Mouse (Mus musculus) layer of hippocampus, adult 9-10 months (tissue): ENCODE data around the gene Tmigd1.
A peak's percentile ranks its signal among the peaks of the same experiment; 100 is the strongest.
"Not testable (repeated sequence)": the region's sequence is repeated elsewhere in the genome, so short reads cannot be mapped to it uniquely, and the experiment has no call there.

ENCODE experiments used
- DNase-seq: peaks from one replicate; pipeline ENCODE4 v3.0.0; 2022; ENCODE audit warnings: low spot score

Gene Tmigd1

DNA sequence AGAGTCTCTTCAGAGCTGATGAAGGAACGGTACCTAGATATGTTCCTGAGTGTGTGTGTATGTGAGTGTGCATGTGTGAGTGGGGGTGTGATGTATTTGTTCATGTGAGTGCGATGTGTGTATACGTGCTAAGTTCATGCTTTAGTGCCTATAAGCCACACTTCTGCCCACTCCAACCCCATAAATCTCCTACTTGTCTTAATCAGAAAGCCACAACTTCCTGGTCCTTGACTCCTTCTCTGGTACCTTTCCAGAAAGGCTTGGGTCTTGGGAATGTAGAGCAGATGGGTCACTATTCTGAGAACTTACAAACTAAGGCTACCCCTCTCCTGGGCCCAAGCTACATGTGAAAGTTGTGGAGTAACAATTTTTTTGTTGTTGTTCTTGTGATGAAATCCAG is 3.2 kb upstream of the Tmigd1 start:
- DNase-seq: no peak

DNA sequence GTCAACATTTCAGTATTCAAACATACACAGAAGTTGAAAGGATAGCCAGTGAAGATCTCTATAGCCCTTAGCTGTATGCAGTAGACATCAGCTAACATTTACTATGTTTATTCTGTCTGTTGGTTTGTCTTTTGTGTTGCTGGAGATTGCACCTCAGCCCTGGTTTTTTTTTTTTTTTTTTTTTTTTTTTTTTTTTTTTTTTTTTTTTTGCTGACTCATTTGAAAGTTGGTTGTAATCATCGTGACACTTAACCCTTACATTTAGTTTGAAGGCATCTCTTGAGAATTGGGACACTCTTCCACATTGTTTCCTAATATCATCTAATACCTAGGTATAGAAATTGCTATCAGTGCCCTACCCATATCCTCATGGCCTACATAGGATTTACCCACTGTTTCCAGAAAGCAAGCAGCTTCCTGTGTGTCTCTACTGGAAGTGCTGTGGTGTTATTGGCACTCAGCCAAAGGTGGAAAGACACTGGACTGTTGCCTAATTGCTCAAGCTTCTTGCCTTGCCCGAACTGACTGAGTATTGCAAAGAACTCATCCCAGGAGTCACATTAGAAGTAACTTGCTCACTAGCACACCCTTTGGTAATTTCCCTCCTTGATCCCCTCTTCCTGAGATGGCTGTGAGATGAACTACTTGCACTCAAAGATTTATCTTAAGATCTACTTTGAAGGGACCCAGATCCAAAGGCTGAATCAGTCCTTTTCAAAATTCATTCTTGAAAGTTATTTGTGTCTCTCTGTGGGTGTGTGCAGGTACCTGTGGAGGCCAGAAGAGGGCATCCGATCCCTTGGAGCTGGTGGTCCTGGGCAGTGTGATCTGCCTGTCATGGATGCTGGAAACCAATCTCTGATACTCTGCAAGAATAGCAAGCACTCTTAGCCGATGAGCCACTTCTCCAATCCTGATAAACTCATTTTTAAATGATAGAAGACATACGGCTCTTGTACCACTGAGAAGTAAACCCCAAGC is 1.9 kb upstream of the Tmigd1 start:
- no peak for DNase-seq

DNA sequence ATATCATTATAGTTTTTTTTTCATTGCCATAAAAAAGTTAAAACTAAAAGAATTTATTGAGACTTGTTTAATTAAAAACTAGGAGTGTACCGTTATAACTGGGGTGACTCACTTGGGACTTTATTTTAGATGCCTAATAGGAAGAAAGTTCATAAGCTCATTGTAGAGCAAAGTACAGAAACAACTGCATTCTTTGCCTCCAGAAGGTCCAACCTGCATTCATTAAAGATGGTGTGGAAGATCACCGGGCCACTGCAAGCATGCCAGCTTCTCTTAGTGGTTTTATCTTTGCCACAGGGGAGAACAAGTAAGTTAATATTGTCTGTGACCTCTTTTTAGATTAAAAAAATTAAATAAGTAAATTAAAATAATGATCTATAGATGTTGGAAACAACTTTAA is 2.4 kb downstream of the Tmigd1 start:
- DNase-seq: no peak

DNA sequence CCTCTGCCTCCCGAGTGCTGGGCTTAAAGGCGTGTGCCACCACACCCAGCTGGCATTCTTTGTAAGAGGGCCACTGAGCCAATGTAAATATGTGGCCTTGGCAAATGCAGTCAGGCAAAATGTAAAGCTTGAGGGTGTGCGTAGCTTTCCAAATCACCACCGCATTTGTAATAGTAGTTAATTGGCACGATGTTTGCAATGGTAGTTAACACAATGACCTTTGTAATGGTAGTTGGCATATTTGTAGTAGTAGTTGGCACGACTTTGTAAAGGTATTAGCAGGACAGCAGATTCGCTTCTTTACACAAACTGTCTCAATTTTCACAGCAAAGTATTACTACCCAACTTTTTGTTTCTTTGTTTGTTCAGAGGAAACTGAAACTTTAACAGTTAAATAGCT is 6.7 kb downstream of the Tmigd1 start:
- no peak for DNase-seq

DNA sequence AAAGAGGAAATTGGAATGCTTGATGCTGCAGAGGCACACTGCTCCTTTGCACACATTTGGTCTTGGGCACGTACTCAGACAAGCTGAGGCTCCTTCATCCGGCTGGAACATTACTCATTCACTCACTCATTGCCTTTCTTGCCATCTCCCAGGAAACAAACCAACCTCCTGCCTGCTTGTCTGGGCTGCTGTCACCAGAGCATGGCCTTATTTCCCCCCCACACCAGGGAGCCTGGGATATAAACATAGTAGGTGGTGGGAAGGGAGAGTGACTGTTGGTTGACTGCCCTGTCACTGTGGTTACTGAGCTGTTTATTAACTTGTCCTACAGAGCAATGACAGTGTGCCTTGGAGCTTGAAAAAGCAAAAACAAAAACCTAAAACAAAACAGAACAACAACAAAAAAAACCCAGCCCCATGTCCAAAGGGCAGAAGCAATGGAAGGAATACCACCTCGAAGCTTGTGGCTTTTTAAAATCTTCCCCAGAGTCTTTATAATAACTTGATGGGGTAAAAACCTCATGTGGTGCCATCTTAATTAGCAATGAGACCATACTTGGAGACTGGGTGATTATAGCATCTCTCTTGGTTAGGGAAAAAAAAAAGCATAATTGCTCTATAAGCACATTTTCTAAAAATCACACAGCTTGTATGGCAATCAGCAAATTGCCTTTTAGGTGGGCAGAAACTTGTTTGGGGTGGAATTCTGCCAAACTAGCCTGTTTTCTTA is 9.5 kb downstream of the Tmigd1 start:
- no peak for DNase-seq

DNA sequence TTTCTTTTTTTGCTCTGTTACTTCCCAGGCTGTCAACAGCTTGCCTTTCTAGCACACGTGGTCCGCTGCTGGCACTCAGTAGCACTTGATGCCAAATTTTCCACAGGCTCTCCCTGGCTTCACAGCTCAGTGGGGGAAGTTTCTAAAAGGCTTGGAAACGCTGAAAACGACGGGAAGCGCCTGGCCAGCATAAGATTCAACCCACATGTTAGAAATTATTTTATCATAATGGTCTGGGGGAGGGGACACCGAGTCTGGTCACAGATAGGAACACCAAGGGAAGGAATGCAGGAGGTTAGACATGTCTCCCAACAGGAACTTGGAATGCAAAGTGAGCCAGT is 10.1 kb downstream of the Tmigd1 start:
- no peak for DNase-seq

DNA sequence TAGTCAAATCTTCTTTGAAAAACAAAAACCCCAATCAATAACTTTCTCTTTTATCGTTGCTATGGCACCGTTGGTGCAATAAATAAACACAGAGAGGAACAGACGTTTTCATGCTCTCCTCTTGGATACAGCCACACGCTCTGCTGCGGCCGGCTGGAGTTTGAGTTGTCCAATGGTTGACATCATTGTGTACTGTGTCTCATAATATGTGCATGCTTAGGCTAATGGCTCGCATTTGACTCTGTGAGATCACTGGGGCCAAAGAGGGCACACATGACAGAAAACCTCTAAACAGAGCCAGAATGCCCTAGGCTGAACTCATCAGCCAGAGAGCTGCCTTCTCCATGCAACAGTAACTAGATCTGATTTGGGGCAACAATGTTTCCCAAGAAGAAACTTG is 12.4 kb downstream of the Tmigd1 start:
- DNase-seq: no peak

DNA sequence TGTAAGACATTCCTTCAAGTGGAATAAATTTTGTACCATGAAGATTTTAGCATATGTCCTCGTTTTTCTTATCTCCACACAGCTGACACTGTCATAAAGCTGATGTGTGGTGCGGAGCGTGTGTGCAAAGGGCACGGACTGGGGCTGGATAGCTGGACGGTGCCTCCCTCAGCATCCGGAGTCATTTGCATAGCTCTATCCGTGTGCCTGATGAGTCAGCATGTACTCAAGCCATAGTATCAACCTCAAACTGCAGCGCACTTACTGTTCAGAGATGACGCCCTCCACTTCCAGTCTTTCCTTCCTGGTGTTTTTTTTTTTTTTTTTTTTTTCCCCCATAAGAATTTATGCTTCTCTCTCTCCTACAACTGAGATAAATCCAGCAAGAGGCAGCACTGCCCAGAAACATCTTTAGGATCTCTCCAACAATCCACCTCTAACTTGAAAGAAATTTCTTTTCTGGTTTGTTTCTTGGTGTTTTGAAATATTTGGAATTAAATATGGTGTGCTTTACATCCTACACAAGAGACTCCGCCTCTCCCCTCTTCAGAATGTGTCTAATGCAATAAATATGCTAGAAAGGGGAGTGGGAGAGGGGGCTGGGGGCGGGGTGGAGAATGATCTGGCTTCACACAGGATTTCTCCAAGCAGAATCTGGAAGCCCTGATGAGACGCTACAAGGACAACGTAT is 14.7 kb downstream of the Tmigd1 start:
- no peak for DNase-seq

DNA sequence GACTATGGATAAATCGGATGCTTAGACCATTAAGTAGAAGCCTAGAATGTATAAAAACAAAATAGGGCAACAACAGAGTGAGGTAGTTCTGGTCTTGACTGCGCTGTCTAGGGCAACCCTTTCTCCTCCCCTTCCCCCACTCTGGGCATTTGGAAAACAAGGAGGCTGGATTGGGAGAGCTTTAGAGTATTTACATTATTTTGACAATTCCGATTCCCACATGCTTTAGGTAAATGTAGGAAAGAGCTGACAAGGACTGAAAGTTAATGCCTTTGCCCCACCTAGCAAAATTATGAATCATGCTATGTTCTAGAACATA is 15.2 kb downstream of the Tmigd1 start:
- no peak for DNase-seq

DNA sequence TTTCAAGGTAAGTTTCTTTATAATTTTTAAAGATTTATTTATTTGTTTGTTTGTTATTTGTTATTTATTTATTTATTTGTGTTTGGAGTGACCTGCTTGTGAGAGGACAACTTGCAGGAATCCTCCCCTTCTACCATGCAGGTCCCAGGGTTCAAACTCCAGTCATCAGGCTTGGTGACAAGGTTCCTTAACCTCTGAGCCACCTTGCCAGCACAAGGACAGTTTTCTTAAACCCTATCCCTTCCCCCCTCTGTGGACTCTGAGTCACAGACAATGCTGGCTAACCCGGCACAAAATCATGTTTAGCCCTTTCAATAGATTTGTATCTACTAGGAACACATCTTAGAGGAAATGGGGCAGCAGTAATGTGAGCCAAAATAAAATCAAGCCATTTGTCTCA is 18.6 kb downstream of the Tmigd1 start:
- no peak for DNase-seq

DNA sequence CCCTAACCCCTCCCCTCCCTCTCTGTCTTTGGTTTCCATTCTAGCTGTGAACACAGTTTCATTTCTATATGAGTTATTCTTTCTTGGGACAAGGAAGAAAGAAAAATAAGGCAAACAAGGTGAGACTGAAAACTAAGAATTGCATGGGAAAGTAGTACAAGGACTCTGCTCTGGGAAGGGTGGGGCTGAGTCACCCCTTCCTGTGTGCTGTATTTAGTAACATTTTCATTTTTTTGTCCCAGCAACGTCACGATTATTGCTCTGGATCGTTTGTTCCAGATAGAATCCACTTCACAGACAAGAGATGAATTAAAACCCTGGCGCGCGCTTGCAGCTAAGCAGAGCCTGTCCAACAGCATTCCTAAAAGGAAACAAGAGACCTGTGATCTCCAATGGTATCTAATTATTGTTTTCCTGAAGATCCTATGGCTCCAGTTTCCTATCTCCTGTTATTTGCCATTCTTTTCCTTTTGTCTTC is 22.8 kb downstream of the Tmigd1 start, which contains the start of gene Blmh:
TSS of gene Blmh (plus strand) at position 51 of the 478 bp plus-strand sequence.
- no peak for DNase-seq

DNA sequence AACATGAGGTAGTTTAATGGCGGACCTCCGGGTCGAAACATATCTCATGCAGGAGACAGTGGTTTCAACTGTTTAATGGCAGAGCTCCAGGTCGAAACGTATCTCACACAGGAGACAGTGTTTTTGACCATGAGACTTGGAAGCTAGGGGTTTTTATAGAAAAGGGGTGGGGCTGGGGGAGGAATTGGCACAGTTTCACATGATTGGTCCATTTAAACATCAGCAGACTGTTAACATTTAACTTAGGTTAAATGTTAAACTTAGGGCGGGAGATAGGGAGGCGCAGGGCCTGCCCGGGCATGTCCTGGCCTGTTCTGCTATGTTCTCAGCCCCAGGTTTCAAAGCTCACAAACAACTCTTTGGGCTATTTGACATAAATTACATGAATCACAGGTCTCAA is 26.6 kb downstream of the Tmigd1 start:
- not testable (repeated sequence) for DNase-seq

DNA sequence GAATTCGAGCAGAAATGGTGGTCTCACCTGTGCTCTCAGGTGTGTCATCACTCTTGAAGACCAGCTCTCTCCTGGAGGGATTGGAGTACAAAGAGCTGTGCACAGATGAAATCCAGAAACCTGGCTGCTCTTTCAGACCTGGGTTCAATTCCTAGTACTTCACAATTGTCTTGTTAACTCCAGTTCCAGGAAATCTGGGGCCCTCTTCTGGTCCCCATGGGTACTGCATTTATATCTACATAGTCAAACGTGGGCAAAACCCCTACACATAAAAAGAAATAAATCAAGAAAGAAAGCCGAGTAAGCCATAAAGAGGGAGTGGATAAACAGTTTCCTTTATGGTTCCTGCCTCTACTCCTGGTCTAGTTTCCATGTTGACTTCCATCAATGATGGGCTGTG is 31.2 kb downstream of the Tmigd1 start:
- DNase-seq: no peak

DNA sequence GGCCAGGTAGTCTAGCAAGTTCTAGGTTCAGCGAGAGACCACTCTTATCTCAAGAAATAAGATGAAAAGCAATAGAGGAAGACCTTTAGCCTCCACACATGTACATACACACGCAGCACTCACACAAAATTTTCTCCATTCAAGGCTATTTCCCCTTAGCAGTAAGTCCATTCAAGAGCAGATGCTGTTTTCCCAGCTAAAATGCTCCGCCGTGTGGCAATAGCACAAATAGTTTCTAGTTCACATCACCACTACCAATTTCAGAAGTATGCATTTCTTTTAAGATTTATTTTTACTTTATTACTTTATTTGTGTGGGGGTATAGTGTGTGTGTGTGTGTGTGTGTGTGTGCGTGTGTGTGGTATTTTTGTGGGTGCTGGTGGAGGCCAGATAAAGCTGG is 34.6 kb downstream of the Tmigd1 start:
- DNase-seq: no peak

DNA sequence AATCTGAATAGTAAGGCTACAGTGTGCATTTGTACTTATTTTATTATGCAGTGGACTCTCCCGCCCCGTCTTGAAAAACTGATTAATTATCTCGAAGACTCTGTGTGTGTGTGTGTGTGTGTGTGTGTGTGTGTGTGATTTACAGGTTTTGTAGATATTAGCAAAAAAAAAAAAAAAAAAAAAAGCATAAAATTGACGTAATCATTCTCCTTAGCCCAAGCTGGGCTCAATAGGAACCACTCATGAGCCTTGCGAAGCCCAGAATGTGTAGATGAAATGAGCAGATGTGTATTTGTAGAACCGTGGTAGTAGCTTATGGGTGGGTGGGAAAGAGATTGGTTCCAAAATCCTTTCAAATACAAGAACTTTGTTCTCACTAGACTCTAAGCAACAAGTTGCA is 42.9 kb downstream of the Tmigd1 start:
- DNase-seq: no peak

DNA sequence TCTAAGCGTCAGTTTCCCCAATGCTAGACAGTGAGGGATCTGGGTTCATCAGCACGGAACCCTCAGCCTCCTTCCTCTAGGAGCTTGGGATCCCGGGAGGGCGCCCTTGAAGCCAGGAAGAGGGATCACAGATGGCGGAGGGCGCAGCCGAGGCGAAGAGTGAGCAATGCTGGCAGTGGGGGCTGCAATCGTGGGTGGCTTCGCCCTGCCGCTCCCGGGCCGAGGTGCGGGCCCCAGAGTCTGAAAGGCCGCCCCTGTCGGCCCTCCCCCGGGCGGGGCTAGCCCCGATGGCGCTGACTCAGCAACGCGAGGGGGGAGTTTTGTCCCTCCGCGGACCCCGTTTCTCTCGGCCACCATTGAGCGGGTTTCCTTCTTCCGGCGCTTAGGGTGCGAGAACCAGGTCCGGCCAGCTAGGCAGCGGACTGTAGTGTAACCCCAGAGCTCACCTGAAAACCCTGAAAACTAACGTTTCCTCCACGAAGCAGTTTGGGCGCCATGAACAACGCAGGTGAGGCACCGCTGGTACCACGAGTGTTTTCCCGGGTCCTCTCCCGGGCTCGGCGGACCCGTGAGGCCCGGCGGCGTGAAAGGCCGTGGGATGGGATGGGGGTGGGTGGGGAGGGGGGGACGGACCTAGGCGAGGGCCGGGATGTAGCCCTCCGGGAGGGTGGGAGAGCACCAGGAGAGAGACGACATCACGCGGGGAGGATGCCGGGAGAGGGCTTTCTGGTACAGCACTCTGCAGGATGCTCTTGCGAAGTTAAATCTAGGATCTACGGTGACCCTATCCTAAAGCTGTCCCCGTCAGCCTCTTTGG is 43.6 kb downstream of the Tmigd1 start:
- peak; percentile 85 for DNase-seq

DNA sequence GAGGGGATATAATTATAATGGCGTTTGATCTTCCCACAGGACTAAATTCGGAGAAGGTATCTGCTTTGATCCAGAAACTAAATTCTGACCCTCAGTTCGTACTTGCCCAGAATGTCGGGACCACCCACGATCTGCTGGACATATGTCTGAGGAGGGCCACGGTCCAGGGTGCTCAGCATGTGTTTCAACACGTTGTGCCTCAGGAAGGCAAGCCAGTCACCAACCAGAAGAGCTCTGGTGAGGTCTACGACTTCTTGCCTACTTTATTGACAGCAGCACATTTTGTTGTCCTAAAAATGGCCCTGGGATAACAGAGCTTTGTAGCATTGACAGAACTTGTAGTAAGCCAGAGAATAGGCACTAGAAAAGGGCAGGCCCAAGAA is 44.2 kb downstream of the Tmigd1 start:
- DNase-seq: no peak

DNA sequence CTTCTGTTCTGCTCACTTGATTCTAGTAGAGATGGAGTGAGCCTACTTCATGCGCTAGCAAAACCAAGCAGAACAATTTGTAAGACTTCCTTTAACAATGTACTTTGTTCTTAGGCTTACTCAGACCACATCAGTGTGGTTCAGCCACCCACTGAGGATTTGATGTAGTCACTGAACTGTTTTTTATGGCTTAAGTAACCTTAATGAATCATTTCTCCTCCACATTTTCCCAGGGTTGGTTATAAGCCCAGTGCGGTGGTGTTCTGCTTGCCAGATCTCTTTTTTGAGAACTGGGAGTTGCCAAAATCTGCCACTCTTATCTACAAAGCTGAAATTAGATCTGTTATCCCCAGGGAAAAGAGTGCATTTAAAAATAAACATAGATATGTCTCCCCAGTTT is 51.6 kb downstream of the Tmigd1 start:
- no peak for DNase-seq

DNA sequence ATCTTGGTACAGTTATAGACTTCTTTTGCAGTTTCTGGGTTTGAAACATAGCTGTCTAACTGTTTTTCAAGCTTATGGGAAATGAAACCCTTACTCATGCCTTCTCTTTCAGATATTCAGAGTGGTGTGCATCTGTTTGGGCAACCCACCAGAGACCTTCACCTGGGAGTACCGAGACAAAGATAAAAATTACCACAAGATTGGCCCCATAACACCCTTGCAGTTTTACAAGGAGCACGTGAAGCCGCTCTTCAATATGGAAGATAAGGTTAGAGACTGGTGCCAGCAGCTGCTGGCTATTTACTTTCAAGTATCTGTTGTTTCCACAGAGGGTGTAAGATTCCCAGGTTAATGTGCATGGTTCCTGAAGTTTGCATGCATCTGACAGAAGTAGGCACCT is 63.7 kb downstream of the Tmigd1 start:
- DNase-seq: no peak
